Mouse (Mus musculus): ENCODE measurements around the gene Arid3a.
"Not testable (repeated sequence)": the region's sequence is repeated elsewhere in the genome, so short reads cannot be mapped to it uniquely, and the experiment has no call there.

Gene Arid3a

DNA sequence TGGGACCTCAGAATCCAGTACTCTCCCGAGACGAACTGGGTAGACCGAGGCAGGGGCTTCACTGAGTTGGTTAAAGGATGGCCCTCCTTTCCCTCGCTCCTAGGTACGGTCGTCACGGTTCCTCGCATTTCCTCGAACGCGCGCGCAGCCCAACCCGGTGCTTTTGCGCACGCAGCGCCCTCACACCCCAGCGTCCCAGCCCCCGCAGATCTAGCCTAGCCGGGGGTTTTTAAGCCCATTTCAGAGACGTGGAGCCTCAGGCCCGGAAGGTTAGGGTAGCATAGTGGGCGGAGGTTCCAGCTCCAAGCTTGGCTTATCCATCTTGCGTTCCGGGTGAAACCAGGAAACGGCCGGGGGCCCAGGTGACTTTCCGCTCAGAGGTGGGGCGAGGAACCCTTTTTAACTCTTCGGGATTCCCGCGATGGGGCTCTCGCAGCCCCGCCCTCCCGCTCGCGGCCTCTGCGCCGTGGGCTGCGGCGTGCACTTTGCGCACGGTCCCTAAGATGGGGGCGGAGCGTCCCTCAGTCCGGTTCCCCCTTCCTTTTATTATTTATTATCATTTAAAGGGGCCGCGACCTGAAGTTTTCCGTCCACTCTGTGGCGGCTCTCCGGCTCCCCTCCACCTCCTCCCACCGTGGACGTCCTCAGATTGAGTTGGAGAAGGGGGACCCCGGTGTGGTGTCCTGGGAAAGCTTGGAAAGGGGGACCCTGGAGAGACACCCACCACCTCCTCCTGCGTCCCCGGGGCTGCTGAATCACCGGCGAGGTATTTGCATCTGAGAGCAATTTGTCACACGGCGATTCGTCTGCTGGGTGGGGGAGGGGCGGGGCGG lies at the start of gene Arid3a:
TSS of gene Arid3a (plus strand) at position 553 of the 833 bp plus-strand sequence.
- peak; percentile 96 for DNase-seq (ENCODE audit: low read depth, low spot score)

DNA sequence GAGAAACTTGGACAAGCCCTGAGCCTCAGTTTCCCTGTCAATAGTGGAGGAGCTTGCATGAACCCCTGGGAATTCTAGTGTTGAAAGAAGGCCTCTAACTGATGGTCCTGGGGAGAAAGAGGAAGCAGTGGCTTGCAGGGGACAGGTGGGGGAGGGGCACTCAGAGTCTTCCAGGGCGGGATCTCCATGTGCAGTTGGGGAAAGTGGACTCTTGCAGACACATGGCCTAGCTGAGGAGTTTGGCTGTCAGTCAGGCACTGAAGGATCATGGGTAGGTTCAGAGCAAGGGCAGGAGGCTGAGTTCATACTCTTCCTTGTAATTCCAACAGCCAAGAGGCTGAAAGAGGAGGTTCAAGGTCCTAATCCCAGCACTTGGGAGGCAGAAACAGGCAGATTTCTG lies 49.7 kb upstream of the Arid3a start:
- no peak for DNase-seq (ENCODE audit: low read depth, low spot score)

DNA sequence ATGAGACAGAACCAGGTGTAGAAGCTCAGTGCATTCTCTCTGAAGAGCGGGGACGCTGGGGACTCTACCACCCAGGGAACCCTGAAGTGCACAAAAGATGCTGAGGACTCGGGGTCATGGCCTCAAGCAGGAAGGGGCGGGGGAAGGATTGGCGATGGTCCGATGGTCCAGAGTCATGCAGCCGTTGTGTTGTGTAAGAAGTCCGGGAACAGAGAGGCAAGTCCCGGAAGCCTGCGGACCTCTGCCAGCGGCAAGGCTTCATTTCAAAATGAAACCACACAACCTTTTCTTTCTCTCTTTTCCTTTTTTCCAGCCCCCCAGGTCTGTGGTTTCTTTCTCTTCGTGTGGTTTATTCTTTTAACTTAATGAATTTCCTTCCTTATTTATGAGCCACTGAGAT lies 49.1 kb upstream of the Arid3a start:
- no peak for DNase-seq (ENCODE audit: low read depth, low spot score)

DNA sequence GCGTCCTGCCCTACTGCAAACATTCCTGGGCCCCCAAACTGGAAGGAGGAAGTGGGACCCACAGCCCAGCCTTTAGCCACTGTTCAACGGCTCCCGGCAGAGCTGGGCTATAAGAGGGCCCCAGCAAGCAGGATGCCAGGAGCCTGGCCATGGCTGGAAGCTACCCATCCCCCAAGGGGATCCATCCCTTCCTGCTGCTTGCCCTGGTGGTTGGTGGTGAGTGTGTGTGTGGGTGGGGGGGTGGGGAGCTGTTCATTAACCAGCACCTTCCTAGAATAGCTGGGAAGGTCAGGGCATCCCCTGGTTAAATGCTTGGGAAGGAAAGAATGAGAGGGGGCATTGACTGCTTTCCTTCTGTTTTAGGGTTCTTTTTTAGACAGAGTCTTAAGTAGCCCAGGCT lies 47.3 kb upstream of the Arid3a start:
- no peak for DNase-seq (ENCODE audit: low read depth, low spot score)

DNA sequence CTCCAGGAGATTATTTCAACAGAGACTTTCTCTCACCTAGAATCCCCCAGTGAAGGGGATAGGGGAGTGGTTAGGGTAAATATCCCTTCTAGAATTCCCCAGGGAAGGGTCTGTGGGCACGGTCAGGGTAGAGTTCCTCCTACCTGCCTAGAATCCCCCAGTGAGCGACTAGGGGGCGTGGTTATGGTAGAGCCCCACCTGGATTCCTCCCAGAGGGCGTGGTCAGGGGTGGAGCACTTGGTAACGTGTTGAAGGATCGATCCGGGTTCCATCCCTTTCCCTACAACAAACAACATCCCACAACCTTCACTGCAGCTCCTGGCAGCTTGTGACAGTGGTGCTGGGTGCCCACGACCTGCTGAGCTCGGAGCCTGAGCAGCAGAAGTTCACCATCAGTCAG lies 46.1 kb upstream of the Arid3a start:
- peak; percentile 34 for DNase-seq (ENCODE audit: low read depth, low spot score)

DNA sequence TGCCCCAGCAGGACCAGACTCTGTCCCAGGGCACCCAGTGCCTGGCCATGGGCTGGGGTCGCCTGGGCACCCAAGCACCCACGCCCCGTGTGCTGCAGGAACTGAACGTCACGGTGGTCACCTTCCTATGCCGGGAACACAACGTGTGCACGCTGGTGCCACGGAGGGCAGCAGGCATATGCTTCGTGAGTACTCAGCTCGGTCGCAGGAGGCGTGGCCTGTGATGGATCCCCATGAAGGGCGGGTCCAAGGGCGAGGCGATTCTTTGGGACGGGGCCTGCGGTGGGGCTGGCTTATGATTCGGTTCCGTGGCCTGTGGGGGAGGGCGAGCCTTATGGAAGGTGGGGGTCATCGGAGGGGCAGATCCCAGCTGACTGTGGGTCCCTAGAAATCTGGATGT lies 44.9 kb upstream of the Arid3a start:
- DNase-seq (ENCODE audit: low read depth, low spot score): no peak

DNA sequence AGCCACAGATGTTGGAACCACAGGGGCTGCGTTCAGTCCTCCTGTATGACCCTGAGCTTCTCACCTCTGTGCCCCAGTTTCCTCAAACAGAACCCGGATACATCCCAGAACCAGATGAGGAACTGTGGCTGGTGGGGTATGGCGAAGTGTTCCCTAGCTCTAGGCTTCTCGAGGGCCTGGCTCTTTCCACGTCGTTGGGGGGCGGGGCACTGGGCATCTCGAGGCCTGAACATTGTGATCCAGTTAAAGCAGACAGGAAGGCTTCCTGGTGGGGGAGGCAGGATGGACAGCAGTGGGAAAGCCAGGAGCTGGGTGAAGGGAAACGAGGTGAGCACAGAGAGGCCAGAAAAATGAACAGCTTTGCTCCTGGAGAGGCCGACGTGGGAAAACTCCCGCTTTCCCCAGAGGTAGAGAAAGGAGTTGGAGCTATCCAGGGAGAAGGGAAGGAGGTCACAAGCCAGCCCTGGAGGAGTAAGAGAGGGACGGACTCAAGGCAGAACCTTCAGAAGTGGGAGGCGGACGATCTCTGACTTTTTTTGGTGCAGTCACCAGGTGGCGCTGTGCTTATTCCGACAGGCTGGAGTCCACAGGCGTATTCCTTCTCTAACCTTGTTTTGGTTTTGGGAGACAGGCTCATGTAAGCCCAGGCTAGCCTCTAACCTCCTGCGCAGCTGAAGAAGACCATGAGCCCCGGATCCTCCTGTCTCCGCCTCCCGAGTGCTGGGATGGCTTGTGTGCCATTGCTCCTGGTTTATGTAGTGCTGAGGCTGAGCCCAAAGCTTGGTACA lies 43.4 kb upstream of the Arid3a start:
- DNase-seq (ENCODE audit: low read depth, low spot score): peak; percentile 94

DNA sequence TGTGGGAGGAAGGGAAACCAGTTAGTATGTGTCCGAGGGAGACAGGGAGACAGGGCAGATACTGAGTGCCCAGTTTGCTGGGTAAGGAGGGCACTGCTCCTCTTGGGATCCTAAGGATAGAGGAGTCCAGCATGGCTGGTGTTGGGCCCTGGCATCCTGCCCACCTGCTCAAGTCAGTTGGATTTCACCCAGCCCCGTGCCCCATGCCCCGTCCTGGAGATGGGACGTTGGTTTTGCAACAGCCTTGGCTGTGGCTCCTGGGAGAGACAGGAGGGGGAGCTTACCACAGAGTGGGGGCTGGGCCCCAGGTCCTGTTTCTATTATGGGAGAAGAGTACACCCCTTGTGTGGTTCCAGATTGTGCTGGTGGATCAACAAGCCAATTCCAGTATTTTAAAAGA lies 42.4 kb upstream of the Arid3a start:
- no peak for DNase-seq (ENCODE audit: low read depth, low spot score)

DNA sequence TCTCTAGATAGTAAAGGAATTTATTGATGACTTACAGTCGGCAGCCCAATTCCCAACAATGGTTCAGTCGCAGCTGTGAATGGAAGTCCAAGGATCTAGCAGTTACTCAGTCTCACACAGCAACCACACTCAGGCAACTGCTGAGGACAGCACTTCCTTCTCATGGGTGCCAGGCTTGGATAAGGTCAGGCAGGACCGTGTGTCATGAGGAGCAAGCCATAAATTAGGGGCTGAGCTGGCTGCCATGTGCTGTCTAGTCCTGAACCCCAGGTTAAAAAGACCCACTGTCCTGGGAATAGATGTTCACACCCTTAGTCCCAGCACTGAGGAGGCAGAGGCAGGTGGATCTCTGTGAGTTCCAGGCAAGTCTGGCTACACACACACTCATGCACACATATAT lies 41.9 kb upstream of the Arid3a start:
- DNase-seq (ENCODE audit: low read depth, low spot score): not testable (repeated sequence)

DNA sequence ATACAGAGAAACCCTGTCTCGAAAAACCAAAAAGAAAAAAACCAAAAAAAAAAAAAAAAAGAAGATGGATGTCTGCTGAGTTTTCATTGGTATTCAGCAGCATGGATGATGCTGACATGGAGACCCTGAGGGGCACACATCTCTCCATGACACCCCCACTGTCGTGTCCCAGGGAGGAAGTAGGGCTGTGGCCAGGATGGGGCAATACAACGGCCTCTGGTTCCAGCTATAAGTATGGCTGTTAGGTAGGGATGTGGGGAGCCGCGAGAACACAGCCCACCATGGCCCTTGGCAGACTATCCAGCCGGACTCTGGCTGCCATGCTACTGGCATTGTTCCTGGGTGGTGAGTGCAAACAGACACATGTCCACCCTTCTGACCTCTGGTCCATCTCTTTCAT lies 40.8 kb upstream of the Arid3a start, which contains the start of gene Elane:
TSS of gene Elane (plus strand) at position 194 of the 400 bp plus-strand sequence.
- DNase-seq (ENCODE audit: low read depth, low spot score): no peak

DNA sequence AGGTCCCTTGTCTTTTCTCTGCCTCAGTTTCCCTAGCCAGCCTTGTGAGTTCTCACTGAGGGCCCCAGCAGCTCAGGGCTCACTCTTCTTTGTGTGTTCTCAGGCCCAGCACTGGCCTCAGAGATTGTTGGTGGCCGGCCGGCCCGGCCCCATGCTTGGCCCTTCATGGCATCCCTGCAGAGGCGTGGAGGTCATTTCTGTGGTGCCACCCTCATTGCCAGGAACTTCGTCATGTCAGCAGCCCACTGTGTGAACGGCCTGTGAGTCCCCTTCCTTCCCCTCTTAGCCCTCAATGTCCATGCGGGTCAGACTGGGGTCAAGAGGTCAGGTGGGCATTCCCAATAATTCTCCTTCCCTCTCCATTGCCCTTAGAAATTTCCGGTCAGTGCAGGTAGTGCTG lies 40.2 kb upstream of the Arid3a start:
- no peak for DNase-seq (ENCODE audit: low read depth, low spot score)

DNA sequence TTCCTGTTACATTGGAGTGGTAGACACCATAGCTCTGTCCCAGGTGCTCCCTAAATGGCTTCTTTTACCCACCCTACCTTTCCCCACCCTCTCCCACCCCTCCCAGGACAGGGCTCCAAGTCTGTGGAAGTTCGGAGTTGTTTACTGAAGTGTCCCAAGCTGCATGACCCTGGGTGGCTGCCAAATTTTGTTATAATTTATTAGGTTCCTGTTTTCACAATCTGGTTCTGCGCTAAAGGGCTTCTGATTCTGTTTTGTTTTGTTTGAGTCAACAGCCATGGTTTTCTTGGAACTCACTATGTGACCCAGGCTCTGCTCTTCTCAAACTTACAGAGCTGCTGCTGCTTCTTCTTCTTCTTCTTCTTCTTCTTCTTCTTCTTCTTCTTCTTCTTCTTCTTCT lies 37.5 kb upstream of the Arid3a start:
- DNase-seq (ENCODE audit: low read depth, low spot score): no peak

DNA sequence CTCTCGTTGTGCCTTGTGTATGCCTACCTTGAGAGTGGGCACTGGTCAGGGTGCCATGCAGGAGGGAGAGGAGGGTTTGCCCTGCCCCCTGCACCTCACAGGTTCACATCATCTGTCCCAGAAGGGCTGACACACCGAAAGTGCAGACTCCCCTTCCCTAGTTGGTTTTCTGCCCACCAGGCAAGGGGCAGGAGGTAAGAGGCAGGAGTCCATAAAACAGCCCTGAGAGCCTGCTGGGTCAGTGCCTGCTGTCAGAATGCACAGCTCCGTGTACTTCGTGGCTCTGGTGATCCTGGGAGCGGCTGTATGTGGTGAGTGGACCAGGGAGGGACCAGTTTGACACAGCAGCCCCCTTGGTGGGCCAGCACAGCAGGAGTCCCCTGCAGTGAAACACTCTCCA lies 36.2 kb upstream of the Arid3a start, which contains the start of gene Cfd:
TSS of gene Cfd (plus strand) at position 184 of the 400 bp plus-strand sequence.
- no peak for DNase-seq (ENCODE audit: low read depth, low spot score)

DNA sequence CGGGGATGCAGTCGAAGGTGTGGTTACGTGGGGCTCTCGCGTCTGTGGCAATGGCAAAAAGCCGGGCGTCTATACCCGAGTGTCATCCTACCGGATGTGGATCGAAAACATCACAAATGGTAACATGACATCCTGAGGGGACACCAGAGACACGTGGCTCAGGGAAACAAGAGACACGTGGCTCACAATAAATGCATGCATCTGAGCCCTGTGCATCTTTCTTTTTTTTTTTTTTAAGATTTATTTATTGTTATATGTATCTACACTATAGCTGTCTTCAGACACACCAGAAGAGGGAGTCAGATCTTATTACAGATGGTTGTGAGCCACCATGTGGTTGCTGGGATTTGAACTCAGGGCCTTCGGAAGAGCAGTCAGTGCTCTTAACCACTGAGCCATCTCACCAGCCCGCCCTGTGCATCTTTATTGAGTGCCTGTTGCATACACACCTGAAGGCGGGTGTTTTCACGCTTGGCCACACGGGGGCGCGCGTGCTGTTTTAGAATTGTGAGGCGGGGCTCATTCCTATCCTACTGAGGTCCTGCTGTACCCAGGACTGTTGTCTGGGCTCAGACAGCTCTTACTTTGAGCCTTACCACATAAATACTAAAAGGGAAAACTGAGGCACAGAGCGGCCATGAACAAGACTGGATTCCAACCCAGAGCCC lies 34.3 kb upstream of the Arid3a start:
- peak; percentile 79 for DNase-seq (ENCODE audit: low read depth, low spot score)

DNA sequence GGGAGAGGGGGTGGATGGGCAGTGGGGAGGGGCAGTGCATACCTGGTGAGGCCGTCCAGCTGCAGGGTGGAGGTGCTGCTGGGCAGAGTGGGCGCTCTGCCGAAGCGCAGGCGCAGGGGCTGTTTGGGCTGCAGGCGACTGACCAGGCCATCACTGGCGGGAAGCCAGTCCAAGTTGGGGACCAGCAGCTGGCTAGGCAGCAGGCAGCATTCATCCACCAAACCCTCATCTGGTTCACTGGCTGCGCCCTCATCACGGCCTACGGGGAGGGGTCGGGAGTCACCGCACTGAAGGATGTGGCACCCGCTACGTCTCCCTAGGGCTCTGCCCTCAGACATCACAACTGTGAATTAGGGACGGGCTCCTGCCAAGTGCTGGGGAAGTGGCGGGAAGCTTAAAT lies 30.5 kb upstream of the Arid3a start:
- DNase-seq (ENCODE audit: low read depth, low spot score): no peak

DNA sequence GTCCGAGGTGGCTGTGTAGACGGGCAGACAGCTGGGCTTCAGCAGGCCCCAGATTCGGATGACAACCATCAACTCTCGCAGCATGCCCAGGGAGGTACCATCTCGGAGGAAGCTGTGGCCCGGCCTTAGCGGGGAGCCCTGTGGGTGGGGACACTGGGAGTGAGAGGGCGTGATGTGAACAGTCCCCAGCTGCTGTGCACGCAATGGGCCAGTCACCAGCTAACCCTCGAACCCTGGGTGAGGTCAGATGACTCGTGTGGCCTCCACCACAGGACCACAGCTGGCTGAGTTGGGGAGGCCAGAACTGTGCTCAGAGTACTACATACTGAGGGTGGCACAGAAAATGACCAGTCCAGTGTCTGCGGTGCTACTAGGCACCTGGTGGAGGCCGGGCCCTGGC lies 30.0 kb upstream of the Arid3a start:
- DNase-seq (ENCODE audit: low read depth, low spot score): no peak

DNA sequence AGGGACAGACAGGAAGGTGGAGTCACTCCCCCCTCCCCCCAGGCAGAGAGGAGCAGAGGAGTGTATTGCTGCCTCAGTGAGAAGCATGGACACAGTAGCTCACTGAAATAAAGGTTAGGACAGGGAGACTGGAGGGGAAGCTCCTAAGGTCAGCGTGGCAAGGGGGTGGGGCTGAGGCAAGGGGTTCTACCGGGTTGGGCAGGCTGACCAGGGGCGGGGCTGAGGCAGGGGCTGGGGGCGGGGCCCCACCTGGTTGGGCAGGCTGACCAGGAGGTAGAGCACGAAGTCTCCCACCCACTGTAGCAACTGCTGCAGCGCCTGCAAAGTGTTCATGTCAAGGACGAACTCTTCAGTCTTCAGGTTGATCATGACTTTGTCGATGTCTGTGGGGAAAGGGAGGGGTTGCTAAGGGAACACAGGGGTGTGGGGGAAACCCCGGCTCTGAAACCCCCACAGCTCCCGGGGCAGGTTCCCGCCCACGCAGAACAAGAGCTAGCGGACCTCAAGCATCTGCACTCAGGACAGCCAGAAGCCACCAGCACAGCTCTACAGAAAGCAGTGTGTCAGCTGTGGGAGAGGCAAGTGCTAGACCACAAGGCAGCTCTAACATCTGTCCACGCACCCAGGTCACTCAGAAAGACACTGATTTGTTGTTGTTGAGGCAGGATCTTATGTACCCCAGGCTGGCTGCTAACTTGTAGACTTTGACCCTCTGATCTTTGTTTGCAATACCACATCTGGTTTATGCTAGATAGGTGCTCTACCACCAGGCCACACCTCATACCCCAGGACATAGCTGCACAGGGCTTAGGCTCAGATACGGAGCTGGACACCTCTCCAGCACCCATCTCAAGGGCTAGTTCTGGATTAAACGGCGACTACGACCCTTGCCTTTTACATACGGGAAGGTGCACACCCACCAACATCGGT lies 29.3 kb upstream of the Arid3a start:
- no peak for DNase-seq (ENCODE audit: low read depth, low spot score)

DNA sequence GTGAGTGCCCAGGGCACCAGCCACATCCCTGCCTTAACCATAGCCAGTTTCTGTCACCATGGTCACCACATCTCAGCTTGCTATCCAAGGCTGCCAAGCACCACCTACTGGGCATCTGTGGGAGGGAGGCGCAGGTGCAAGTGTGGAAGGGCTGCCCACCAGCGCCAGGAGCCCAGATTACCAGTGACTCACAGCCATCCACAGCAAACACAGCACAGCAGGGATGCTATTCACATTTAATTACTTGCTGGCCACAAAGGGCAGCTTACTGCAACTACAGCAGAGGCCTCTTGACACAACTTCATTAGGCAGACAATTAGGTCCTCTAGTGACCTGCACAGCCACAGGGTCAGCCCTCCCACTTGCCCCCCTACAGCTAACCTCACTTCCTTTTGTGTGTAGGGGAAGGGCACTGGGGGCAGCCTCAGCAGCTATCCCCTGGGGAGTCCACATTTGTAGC lies 25.9 kb upstream of the Arid3a start:
- DNase-seq (ENCODE audit: low read depth, low spot score): peak; percentile 95

DNA sequence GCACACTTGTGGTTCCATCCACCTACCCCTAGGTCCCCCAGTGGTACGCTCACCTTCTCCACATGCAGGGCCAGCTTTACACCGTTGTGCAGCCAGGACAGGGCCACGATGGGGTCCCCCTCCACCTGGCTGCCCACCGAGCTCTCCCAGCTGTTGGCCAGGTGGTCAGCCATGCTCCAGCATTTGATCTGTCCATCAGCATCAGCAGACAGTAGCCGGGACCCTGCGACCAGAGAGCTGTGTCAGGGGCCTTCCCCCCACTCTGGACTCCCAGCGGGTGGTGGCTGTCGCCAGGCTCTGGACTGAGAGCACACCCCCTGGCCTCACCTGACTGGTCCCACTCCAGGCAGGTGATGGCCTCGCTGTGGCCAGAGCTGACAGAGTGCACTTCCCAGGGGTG lies 20.1 kb upstream of the Arid3a start:
- DNase-seq (ENCODE audit: low read depth, low spot score): no peak

DNA sequence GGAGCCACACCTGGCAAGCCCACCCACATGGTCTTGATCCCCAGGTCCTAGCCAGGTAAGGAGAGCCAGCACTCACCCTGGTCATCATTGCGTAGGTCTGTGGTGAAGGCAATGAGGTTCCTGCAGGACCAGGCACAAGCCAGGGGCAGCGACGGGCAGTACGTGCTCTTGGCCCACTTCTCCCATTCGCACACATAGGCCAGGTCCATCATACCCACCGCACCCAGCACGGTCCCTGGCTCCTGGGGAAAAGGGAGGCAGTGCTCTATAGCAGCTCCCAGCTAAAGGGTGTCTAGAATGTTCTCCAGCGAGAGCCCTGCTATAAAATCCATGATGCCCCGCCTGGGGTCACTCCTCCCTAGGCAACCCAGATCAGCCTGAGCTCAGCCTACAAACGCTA lies 19.4 kb upstream of the Arid3a start:
- no peak for DNase-seq (ENCODE audit: low read depth, low spot score)

All from brain, adult 2 months (tissue).